Mouse (Mus musculus) midbrain, embryonic 15.5 days (tissue): Measurements from ENCODE around the gene G6pd2. TPM values are rescaled to one million over a fixed set of nuclear protein-coding genes. Genes with fewer than 3 reads are reported as not detected.

Source experiments
- ATAC-seq: fragments of 200-750 bp; cut with Nextera tagmentation; replicated peaks from 2 replicates; pipeline ENCODE4 v1.8.0; 2017; ENCODE audit warnings: moderate TSS enrichment
- H3K27ac ChIP-seq: fragments of 300-500 bp; sonication (generic); 2 replicates; pipeline ENCODE4 v1.5.1; 2015; ENCODE audit warnings: mild to moderate bottlenecking, inconsistent platforms
- H3K27me3 ChIP-seq: fragments of 300-500 bp; sonication (generic); replicated peaks from 2 replicates; pipeline ENCODE4 v1.6.1; 2015; ENCODE audit warnings: inconsistent platforms
- H3K36me3 ChIP-seq: fragments of 300-500 bp; sonication (generic); replicated peaks from 2 replicates; pipeline ENCODE4 v1.6.1; 2015; ENCODE audit warnings: inconsistent platforms
- H3K4me1 ChIP-seq: fragments of 300-500 bp; sonication (generic); 2 replicates; pipeline ENCODE4 v1.6.1; 2015; ENCODE audit warnings: inconsistent platforms
- H3K4me2 ChIP-seq: fragments of 300-500 bp; sonication (generic); 2 replicates; pipeline ENCODE4 v1.6.1; 2015; ENCODE audit warnings: inconsistent platforms, mild to moderate bottlenecking, moderate library complexity
- H3K4me3 ChIP-seq: fragments of 300-500 bp; sonication (generic); 2 replicates; pipeline ENCODE4 v1.5.1; 2015; ENCODE audit warnings: mild to moderate bottlenecking, inconsistent platforms
- H3K9ac ChIP-seq: fragments of 300-500 bp; sonication (generic); 2 replicates; pipeline ENCODE4 v1.6.1; 2015; ENCODE audit warnings: mild to moderate bottlenecking, inconsistent platforms
- H3K9me3 ChIP-seq: fragments of 300-500 bp; sonication (generic); 2 replicates; pipeline ENCODE4 v1.6.1; 2016; ENCODE audit warnings: inconsistent platforms
- WGBS: fragments of 180-500 bp; shearing (Covaris S2); methylation state at CpG from one replicate; pipeline ENCODE4 v1.1.7; 2015; ENCODE audit warnings: mixed read lengths; 5-methylcytosine and 5-hydroxymethylcytosine counted together
- polyA plus RNA-seq: library from polyadenylated mRNA; unstranded; fragments of >200 nt; fragmentation: Nextera tagmentation; extraction: Ambion mirVana; gene quantifications from 2 replicates; pipeline ENCODE4 v1.2.1, GENCODE M21; 2015

Gene G6pd2
- polyA plus RNA-seq = 0.06 TPM in 1 of 2 replicates, not detected in the other

- Histone ChIP-seq H3K9me3 (no peaks in the 10 kb centered on the region), H3K36me3 (no peaks in the 10 kb centered on the region), H3K4me1 (no peaks in the 10 kb centered on the region), H3K27ac (no peak within 1 kb of the TSS), H3K27me3 (no peaks in the 10 kb centered on the region), H3K4me3 (no peak within 1 kb of the TSS), H3K4me2 (no peak within 1 kb of the TSS), H3K9ac (no peak within 1 kb of the TSS)
- ATAC-seq = no peak
- WGBS = 94% methylated on average over 2 of the region's 2 CpGs
Observed at GRCm38 (mm10) chr5:61808516-61808915, at the start of gene G6pd2. Gene G6pd2, plus strand, starts transcription at chr5:61808816.

- H3K4me3 ChIP-seq = no peak overlapping the region
- no peak overlapping the region for H3K4me2 ChIP-seq
- no peaks in the 10 kb centered on the region for H3K4me1 ChIP-seq
- no peaks in the 10 kb centered on the region for H3K27me3 ChIP-seq
- WGBS = 84% methylated on average over 1 of the region's 1 CpGs
- no peaks in the 10 kb centered on the region for H3K36me3 ChIP-seq
- H3K27ac ChIP-seq = no peak overlapping the region
- ATAC-seq = no peak
- 0 out of 2 replicates have a peak, but pooled peaks cover 6% of the 10 kb centered on the region for H3K9me3 ChIP-seq
- no peak overlapping the region for H3K9ac ChIP-seq
Observed at GRCm38 (mm10) chr5:61764214-61764613, 44.4 kb upstream of the G6pd2 start.

- no peak overlapping the region for H3K4me2 ChIP-seq
- no peak overlapping the region for H3K27ac ChIP-seq
- no peaks in the 10 kb centered on the region for H3K27me3 ChIP-seq
- no peak overlapping the region for H3K9ac ChIP-seq
- H3K4me3 ChIP-seq = no peak overlapping the region
- no peaks in the 10 kb centered on the region for H3K36me3 ChIP-seq
- no peaks in the 10 kb centered on the region for H3K9me3 ChIP-seq
- H3K4me1 ChIP-seq = no peaks in the 10 kb centered on the region
- ATAC-seq = no peak
Observed at GRCm38 (mm10) chr5:61832935-61833551, 24.4 kb downstream of the G6pd2 start.

GRCm38 (mm10) chr5:61843891-61844290 is 35.3 kb downstream of the G6pd2 start:
- no peak overlapping the region for H3K27ac ChIP-seq
- no peaks in the 10 kb centered on the region for H3K36me3 ChIP-seq
- H3K4me1 ChIP-seq = no peaks in the 10 kb centered on the region
- H3K4me2 ChIP-seq = no peak overlapping the region
- no peaks in the 10 kb centered on the region for H3K27me3 ChIP-seq
- WGBS = 77% methylated on average over 2 of the region's 2 CpGs
- H3K9me3 ChIP-seq = no peaks in the 10 kb centered on the region
- H3K4me3 ChIP-seq = no peak overlapping the region
- no peak for ATAC-seq
- no peak overlapping the region for H3K9ac ChIP-seq
